Mouse (Mus musculus) thymus, adult 2 months (tissue): ENCODE results near the gene Unc13a.

Experiments used
- CTCF ChIP-seq: fragments of 200-500 bp; IDR thresholded peaks from 2 replicates; pipeline ENCODE4 v1.5.1; 2012; ENCODE audit warnings: mild to moderate bottlenecking, control low read depth, low read length, moderate library complexity, borderline replicate concordance; ENCODE audit not compliant: control insufficient read depth, poor library complexity, insufficient read depth; ENCODE audit errors: extremely low read depth
- POLR2A ChIP-seq: fragments of 200-500 bp; IDR thresholded peaks from 2 replicates; pipeline ENCODE4 v1.6.1; 2012; ENCODE audit warnings: mild to moderate bottlenecking, low read length, control low read depth, moderate library complexity; ENCODE audit not compliant: control insufficient read depth, poor library complexity, insufficient read depth; ENCODE audit errors: extremely low read depth

GRCm38 (mm10) chr8:71717096-71717495 is 45.5 kb upstream of the Unc13a start:
- TF ChIP-seq CTCF: no peak
- TF ChIP-seq POLR2A: no peak
